Mouse (Mus musculus): ENCODE measurements around the gene Aldh16a1.
"Not testable (repeated sequence)": the region's sequence is repeated elsewhere in the genome, so short reads cannot be mapped to it uniquely, and the experiment has no call there.

Aldh16a1 gene

DNA sequence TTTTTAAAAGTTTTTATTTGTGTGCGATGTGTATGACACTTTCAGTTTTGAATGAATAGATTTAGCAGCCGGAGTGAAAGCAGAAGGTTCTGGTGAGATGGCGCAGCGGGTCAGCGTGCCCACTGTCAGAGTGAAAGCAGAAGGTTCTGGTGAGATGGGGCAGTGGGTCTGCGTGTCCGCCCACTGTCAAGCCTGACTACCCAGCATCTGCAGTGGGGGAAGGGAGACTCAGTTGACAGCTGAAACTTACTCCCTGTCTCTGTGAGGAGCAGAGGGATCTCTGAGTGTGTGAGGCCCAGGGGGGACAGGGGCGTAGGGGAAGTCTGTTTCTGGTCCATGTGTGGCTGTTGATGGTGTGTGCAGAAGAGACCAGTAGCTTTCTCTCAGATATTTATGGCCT is 36.8 kb downstream of the Aldh16a1 start:
- peak; percentile 89 for DNase-seq (ENCODE audit: low read depth, low spot score)

DNA sequence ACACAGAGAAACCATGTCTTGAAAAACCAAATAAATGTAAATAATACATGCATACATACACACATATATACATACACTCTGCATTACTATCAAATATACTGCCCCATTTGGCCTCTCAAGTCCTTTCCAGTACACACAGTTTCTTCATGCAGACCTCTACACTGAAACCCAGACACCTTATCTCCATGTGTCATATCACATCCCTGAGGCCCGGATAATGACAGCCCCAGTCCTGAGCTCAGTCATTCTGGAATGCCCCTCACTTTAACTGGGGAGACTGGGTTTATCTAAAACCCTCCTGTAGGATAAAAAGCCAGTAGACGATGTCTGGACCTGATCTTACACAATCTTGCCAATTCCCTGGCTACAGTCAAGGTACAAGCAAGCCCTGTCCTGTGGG is 40.9 kb downstream of the Aldh16a1 start:
- DNase-seq (ENCODE audit: low read depth, low spot score) = no peak

DNA sequence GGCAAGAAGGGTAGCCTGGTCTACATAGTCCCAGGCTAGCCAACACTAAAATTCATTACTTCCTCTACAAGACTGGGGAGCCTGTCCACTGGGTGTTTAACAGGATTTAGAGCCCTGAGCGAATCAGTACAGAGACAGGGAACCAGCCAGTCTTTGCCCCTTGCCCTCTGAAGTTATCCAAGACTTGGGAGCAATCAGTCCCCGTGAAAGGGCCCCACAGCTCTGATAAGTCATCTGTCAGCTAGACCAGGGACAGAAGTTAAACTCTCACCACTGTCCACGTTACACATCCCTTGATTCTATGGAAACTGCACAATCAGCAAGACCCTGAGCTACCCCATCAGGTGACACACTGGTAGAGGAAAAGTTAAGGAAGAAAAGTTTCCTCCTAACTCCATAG is 41.9 kb downstream of the Aldh16a1 start:
- no peak for DNase-seq (ENCODE audit: low read depth, low spot score)

DNA sequence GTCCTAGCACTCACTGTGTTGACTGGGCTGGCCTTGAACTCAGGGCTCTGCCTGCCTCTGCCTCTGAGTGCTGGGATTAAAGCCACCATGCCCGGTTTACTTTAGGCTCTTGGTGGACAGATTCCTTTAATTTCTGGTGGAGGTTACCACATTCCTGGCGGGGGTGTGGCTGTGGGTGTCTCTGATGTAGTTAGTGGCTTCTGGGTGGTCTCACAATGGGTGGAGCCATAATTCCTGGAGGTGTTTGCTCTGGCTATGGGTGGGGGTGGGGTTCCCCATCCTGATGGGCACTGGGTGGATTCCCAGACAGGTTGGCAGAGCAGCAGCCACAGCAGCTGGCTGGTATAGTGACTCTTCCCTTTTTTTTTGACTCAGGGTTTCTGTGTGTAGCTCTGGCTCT is 42.4 kb downstream of the Aldh16a1 start:
- DNase-seq (ENCODE audit: low read depth, low spot score) = no peak

DNA sequence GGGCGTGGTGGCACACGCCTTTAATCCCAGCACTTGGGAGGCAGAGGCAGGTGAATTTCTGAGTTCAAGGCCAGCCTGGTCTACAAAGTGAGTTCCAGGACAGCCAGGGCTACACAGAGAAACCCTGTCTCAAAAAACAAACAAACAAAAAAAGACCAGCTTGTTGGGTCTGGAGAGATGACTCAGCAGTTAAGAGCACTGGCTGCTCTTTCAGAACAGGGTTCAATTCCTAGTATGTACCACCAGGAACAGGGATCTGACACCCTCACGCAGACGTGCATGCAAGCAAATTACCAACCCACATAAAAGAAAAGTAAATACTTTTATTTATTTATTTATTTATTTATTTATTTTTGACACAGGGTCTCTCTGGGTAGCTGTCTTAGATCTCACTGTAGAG is 44.3 kb downstream of the Aldh16a1 start:
- not testable (repeated sequence) for DNase-seq (ENCODE audit: low read depth, low spot score)

DNA sequence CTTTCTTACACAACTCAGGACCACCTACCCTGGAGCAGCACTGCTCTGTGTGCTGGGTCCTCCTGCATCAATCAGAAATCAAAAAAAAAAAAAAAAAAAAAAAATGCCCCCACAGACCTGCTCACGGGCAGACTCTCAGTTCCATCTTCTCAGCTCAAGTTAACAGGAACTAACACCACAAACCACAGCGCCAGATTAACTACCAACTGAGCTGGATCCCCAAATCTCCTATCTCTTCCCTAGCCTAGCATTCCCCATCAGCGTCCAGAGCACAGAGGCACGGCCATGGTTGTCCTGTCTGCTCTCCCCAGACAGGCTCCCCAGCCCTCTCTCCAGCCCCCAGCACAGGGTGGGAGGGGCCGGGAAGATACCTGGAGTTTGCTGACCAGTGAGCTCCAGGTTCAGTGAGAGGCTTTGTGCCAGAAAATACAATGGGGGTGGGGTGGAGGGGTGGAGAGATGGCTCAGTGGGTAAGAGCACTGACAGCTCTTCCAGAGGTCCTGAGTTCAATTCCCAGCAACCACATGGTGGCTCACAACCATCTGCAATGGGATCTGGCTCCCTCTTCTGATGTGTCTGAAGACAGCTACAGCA is 47.2 kb downstream of the Aldh16a1 start:
- DNase-seq (ENCODE audit: low read depth, low spot score) = no peak

DNA sequence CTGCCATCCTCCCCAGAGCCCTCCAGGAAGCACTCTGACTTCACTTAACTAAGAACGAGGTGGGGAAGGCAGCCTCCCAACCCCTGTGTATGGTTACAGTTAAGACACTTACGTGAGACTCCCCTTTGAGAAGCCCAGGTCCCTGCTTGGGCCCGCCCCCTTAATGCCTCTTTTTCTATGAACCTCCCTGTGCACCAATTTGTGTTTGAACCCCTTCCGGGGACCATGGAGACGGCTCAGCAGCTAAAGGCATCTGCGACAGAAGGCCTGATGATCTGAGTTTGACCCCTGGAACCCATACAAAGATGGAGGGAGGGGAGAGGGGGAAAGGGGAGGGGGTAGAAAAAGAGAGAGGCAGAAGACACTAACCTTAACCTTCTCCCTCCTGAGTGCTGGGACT is 47.9 kb downstream of the Aldh16a1 start:
- DNase-seq (ENCODE audit: low read depth, low spot score) = no peak

DNA sequence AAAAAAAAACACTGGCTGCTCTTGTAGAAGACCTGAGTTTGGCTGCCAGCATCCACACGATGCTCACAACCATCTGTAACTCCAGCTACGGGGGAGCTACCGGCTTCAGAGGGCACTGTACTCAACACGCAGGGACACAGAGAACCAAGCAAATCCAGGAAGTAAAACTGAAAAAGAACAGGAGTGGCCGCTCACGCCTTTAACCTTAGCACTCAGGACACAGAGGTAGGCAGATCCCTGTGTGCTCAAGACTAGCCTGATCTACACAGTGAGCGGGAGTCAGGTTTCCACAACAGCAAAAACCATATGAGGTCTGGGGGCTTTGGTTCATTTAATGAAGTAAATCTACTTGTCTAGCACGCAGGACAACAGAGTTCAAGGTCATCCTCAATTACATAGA is 48.9 kb downstream of the Aldh16a1 start:
- no peak for DNase-seq (ENCODE audit: low read depth, low spot score)

DNA sequence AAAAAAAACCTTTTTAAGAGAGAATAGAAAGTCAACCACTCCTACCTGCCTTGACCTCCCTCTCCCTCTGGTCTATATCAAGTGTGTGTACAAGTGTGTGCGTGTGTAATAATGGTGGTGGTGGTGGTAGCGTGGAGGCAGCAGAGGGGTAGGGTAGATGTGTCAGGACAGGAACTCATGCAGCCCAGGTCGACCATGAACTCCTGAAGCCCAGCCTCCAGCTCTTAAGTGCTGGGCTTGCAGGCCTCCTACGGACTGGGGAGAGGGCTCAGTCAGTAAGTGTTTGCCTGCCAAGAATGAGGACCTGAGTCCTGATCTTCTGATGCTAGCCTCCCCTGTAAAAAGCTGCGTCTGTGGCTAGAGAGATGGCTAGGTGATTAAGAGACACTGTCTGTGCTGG is 49.4 kb downstream of the Aldh16a1 start:
- DNase-seq (ENCODE audit: low read depth, low spot score) = no peak

DNA sequence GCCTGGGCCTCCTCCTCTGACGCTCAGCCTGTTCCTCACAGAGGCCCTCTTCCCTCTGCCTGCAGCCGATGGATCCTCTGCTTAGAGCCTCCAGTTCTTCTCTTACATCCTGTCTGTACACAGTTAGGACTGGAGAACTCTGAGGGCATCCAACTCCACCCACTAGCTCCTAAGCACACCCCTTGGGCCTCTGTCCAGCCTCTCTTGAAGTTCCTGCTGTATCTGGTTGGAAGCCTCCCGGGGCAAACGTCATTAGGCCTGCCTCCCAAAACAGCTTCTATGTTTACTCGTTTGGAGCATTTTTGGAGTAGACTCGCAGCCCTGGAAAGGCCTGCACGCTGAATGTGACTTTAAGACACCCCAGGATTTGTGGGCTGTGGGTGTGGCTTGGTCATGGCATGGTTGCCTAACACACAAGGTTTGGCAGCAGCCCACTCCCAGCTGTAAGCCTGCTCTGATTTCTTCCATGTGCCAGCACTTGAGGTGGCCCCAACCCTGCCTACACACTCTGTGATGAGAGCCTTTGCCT is 50.7 kb downstream of the Aldh16a1 start, which contains the start of gene Fcgrt:
Gene Fcgrt (minus strand): TSS at position 200 of the 529 bp plus-strand sequence.
- no peak for DNase-seq (ENCODE audit: low read depth, low spot score)

DNA sequence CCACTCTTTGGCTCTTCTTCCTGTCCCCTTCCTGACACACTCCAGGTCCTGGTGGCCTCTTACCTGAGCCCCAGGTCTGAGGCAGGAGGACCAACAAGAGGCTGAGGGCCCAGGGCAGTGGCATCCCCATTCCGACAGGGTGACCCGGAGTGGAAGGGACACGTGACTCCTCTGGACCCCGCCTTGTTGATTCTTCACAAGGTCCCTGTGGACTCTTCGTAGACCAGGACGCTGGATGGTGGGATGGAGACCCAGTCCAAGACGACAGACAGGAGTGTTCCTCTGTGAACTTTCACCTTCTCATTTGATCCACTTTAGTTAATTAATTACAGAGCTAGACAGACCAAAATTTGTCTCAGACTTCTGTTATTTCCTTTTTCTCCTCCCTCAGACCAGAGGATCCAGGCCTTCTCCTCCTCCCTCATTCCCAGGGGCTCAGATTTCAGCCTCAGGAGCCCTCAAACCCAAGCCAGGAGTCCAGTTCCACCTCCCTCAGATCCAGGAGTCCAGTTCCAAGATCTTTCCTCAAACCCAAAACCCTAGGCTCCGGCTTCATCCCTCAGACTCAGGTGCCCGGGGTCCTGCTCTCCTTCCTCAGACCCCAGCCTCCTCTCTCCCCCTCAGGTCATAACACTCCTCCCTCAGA is 51.3 kb downstream of the Aldh16a1 start:
- DNase-seq (ENCODE audit: low read depth, low spot score) = no peak

DNA sequence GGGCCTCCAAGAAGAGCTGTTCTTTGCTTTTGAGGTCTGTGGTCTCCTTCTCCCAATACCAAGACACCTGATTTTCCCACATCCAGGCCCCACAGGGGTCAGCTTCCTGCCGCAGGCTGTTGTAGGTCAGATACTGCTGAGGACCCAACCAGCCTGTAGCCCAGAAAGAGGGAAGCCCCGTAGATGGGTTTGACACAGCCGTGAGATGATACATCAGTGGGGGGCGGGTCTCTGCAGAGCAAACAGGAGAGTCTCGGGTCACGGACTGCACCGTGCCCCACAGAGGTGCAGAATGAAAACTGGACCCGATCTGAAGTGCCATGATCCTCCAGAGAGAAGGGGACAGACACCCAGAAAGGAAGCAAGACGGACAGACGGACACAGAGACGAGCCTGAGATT is 51.9 kb downstream of the Aldh16a1 start:
- DNase-seq (ENCODE audit: low read depth, low spot score) = no peak

DNA sequence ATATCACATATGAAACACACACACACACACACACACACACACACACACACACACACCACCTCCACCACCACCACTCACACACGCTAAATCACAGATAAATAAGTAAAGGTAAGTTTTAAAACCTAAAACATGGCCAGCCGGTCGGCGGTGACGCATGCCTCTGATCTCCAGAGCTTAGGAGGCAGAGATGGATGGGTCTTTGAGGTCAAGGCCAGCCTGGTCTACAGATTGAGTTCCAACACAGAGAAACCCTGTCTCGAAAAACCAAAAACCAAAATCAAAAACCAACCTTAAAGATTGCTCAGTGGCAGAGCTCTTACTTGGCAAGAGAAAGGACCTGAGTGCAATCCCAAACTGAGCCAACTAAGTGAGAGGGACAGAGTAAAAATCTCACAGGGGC is 54.3 kb downstream of the Aldh16a1 start:
- no peak for DNase-seq (ENCODE audit: low read depth, low spot score)

DNA sequence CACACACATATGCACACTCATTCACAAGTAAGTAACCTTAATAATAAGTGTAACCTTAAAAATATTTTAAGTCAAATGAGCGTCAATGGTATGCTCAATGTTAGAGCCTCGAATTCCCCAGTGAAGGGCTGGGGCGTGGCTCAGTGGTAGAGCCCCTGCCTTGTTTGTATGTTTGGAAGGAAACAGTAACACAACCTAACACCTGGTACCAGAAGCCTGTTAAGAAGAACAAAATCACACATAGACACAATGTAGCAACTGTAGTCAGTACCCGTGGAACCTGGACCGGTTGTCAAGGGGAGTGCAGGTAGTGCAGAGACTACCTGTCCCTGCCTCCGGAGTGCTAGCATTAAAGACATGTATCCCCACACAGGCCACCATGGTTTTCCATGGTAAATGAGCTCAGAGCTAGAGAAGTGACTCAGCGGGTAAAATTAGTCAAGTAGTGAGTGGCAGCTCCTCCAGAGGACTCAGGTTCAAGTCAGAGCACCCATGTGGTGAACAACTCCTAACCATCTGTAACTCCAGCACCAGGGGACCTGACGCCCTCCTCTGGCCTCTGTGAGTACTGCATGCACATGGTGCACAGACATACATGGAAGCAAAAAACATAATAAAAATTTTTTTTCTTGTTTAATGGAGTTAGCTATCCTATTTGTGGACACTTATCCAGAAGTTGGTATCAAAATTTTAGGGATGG is 55.7 kb downstream of the Aldh16a1 start:
- peak; percentile 51 for DNase-seq (ENCODE audit: low read depth, low spot score)

DNA sequence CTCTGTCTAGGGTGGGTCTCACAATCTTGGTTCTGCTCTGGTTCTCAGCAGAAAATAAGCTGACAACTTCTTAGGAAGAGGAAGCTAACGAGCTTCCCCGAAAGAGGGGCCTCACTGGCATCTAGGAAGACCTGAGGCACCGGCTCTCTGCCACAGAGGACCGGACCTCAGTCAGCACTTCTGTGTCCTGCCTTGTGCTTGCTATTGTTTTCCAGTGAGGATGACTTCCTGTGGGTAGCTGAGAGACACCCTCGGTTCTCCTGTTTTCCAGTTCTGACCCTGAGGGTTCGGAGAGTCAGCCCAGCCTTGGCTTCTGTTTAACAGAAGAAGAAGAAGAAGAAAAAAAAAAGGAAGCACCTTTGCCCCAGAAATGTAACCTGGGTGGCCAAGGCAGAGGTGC is 56.9 kb downstream of the Aldh16a1 start:
- no peak for DNase-seq (ENCODE audit: low read depth, low spot score)

DNA sequence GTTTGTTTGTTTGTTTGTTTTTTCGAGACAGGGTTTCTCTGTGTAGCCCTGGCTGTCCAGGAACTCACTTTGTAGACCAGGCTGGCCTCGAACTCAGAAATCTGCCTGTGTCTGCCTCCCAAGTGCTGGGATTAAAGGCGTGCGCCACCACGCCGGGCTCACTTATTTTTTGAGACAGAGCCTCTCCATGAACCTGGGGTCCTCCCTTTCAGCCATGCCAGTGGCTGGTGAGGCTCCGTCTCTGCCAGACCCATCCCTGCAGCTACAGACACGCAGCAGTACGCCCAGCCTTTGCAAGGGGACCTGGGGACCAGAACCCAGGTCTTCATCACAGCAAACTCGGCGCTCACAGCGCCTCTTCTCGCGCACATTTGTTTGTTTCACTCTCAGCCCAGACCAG is 58.4 kb downstream of the Aldh16a1 start:
- DNase-seq (ENCODE audit: low read depth, low spot score) = not testable (repeated sequence)

DNA sequence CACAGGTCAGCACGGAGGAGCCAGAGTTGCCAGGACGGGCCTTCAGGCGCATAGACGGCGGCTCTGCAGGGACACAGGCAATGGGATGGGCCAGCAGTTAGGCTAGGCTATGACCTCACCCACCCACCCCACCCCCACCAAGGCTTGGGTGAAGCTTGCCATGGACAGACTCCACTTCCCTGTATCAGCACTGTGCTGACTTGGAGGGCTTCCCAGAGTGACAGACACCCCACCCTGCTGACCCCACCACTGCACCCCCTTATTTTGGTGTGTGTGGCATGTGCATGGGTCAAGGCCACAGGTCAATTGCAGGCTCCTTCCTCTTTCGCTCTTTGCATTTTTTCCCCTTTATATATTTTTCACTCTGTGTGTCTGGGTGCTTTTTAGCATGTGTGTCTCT is 59.0 kb downstream of the Aldh16a1 start:
- peak; percentile 67 for DNase-seq (ENCODE audit: low read depth, low spot score)

DNA sequence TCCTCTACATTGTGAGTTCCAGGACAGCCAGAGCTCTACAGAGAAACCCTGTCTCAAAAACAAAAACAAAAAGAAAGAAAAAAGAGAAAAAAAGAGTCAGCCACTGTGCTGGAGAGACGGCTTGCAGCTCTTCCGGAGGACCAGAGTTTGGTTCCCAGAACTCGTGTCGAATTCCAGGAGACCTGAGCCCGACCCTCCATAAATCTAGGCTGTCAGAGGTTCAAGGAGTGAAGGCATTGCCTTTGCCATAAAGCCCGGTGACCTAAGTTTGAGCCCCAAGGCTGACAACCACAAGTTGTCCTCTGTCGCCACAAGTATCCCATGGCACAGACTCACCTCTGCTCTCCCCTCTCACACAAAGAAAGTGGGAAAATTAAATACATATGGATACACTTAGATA is 60.3 kb downstream of the Aldh16a1 start:
- DNase-seq (ENCODE audit: low read depth, low spot score) = no peak

DNA sequence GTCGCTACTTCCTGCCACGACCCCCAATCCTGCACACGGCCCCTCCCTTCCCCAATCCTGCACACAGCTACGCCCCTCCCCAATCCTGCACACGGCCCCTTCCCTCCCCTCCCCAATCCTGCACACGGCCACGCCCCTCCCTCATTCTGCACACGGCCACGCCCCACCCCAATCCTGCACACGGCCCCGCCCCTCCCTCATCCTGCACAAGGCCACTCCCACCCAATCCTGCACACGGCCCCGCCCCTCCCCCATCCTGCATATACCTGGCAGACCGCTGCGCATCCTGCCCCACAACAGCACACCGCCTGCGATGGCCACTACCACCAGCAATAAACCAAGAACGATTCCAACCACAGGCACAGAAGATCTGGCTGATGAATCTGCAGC is 60.9 kb downstream of the Aldh16a1 start:
- no peak for DNase-seq (ENCODE audit: low read depth, low spot score)

DNA sequence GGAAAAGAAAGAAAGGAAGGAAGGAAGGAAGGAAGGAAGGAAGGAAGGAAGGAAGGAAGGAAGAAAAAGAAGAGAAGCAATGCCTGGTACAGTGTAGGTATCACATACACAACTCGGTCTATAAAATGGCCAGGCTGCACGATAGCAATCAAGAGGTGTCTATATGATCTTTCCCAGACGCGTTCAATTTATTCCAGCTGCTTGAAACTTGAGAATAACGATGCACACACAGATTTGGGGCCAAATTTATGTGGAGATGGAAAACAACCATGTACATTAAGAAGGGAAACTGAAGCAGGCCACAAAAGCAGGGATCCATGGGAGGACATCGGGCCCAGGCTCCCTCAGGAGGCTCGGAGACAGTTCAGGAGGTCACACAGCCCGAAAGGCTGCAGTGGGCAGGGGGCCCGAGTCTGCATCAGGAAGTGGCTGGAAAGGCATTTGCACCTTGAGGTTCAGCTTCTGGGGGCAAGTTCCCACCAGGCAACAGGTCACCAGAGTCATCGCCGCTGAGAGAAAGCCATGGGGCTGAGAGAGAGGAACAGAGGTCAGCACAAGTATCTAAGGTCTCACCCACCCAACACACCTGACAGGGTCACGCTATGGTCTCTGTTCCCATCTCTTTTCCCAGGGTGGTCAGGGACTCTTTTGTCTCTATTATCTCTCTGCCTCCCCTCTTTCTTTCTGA is 61.4 kb downstream of the Aldh16a1 start:
- DNase-seq (ENCODE audit: low read depth, low spot score) = no peak

DNA sequence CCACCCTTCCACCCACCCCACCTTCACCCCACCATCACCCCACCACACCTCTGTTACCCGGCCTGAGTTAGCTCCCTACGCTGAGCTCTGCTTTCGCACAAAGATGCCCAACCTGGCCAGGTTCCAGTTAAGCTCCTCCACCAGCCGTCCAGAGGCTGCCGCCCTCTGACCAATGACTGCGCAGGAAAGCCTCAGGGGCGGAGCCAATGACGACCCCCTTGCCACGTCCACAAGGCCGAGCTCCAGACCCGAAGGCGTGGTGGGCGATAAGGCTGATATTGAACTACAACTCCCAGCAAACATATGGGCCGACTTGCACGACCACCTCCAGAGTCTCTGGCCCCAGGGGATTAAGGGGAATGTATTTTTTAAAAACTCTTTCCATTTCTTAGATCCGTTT is 62.3 kb downstream of the Aldh16a1 start, which contains the start of gene Rcn3:
Gene Rcn3 (minus strand): TSS at position 174 of the 400 bp plus-strand sequence.
- no peak for DNase-seq (ENCODE audit: low read depth, low spot score)

All from A20 (cell line).